Mouse (Mus musculus) hindbrain, embryonic 10.5 days (tissue): ENCODE data around the gene Lamc2. TPM values are rescaled to one million over a fixed set of nuclear protein-coding genes. Genes with fewer than 3 reads are reported as not detected.

Source experiments
- DNase-seq: peaks from one replicate; pipeline ENCODE4 v3.0.0-alpha.2; 2017; ENCODE audit warnings: low spot score
- H3K27ac ChIP-seq: fragments of 300-500 bp; sonication (generic); 2 replicates; pipeline ENCODE4 v1.5.1; 2016; ENCODE audit warnings: mild to moderate bottlenecking, moderate library complexity
- H3K27me3 ChIP-seq: fragments of 300-500 bp; sonication (generic); 2 replicates; pipeline ENCODE4 v1.6.1; 2016; ENCODE audit warnings: mild to moderate bottlenecking; ENCODE audit not compliant: poor library complexity, insufficient read depth, severe bottlenecking
- H3K36me3 ChIP-seq: fragments of 300-500 bp; sonication (generic); 2 replicates; pipeline ENCODE4 v1.6.1; 2016; ENCODE audit warnings: mild to moderate bottlenecking, moderate library complexity
- H3K4me1 ChIP-seq: fragments of 300-500 bp; sonication (generic); replicated peaks from 2 replicates; pipeline ENCODE4 v1.6.1; 2016; ENCODE audit warnings: mild to moderate bottlenecking
- H3K4me3 ChIP-seq: fragments of 300-500 bp; sonication (generic); 2 replicates; pipeline ENCODE4 v1.5.1; 2016; ENCODE audit warnings: mild to moderate bottlenecking, moderate library complexity
- H3K9me3 ChIP-seq: fragments of 300-500 bp; sonication (generic); 2 replicates; pipeline ENCODE4 v1.6.1; 2016; ENCODE audit warnings: mild to moderate bottlenecking, moderate library complexity
- WGBS: fragments of 180-500 bp; shearing (Covaris S2); methylation state at CpG from one replicate; pipeline ENCODE4 v1.1.7; 2016; 5-methylcytosine and 5-hydroxymethylcytosine counted together
- polyA plus RNA-seq: library from polyadenylated mRNA; unstranded; fragments of >200 nt; fragmentation: Nextera tagmentation; extraction: Ambion mirVana; gene quantifications from 2 replicates; pipeline ENCODE4 v1.2.1, GENCODE M21; 2016

Lamc2 gene
- polyA plus RNA-seq, 1 experiment from 2014 or later, result 2.3 TPM

- Histone ChIP-seq H3K4me1 (peaks cover 61% of the 10 kb centered on the region), H3K9me3 (no peaks in the 10 kb centered on the region), H3K36me3 (no peaks in the 10 kb centered on the region), H3K27ac (peak overlapping the region; percentile 5; the same call in 1 of the 2 replicates), H3K4me3 (no peak overlapping the region), H3K27me3 (peaks cover 19% of the 10 kb centered on the region)
- DNase-seq, result peak; percentile 14
- WGBS, result 19% methylated on average over 16 of the region's 16 CpGs
Observed at GRCm38 (mm10) chr1:153095826-153096727, 90.2 kb downstream of the Lamc2 start.

GRCm38 (mm10) chr1:153095328-153095727 is 90.9 kb downstream of the Lamc2 start:
- Histone ChIP-seq H3K4me1 (peaks cover 66% of the 10 kb centered on the region), H3K27me3 (peaks cover 19% of the 10 kb centered on the region), H3K36me3 (no peaks in the 10 kb centered on the region), H3K9me3 (no peaks in the 10 kb centered on the region), H3K27ac (no peak overlapping the region), H3K4me3 (no peak overlapping the region)
- DNase-seq, result no peak
- 39% methylated on average over 6 of the region's 6 CpGs for WGBS

GRCm38 (mm10) chr1:153094226-153095076 is 91.8 kb downstream of the Lamc2 start:
- no peaks in the 10 kb centered on the region for H3K36me3 ChIP-seq
- no peaks in the 10 kb centered on the region for H3K9me3 ChIP-seq
- H3K4me1 ChIP-seq, result peaks cover 66% of the 10 kb centered on the region
- peak overlapping the region; percentile 50; the same call in 1 of the 2 replicates for H3K27ac ChIP-seq
- H3K27me3 ChIP-seq, result peaks cover 19% of the 10 kb centered on the region
- no peak for DNase-seq
- 29% methylated on average over 12 of the region's 12 CpGs for whole genome bisulfite sequencing
- no peak overlapping the region for H3K4me3 ChIP-seq

- peaks cover 19% of the 10 kb centered on the region for H3K27me3 ChIP-seq
- 65% methylated on average over 4 of the region's 4 CpGs for WGBS
Observed at GRCm38 (mm10) chr1:153093581-153093980, 92.7 kb downstream of the Lamc2 start.

GRCm38 (mm10) chr1:153093172-153093571 is 93.1 kb downstream of the Lamc2 start:
- Histone ChIP-seq H3K27ac (peak overlapping the region; percentile 54; the same call in 1 of the 2 replicates), H3K36me3 (no peaks in the 10 kb centered on the region), H3K27me3 (peaks cover 19% of the 10 kb centered on the region), H3K4me3 (no peak overlapping the region), H3K4me1 (peaks cover 58% of the 10 kb centered on the region), H3K9me3 (no peaks in the 10 kb centered on the region)
- DNase-seq, result no peak
- 50% methylated on average over 5 of the region's 5 CpGs for WGBS

More at GRCm38 (mm10) chr1:153093581-153093980, 92.7 kb downstream of the Lamc2 start:
- Histone ChIP-seq H3K36me3 (no peaks in the 10 kb centered on the region), H3K9me3 (no peaks in the 10 kb centered on the region), H3K4me3 (no peak overlapping the region), H3K4me1 (peaks cover 62% of the 10 kb centered on the region), H3K27ac (peak overlapping the region; percentile 50; the same call in 1 of the 2 replicates)
- DNase-seq, result no peak

GRCm38 (mm10) chr1:153092237-153092975 is 93.8 kb downstream of the Lamc2 start:
- peaks cover 57% of the 10 kb centered on the region for H3K4me1 ChIP-seq
- DNase-seq, result peak; percentile 84
- peak overlapping the region; percentile 84 for H3K27ac ChIP-seq
- 48% methylated on average over 5 of the region's 5 CpGs for WGBS
- no peaks in the 10 kb centered on the region for H3K9me3 ChIP-seq
- H3K36me3 ChIP-seq, result no peaks in the 10 kb centered on the region
- peaks cover 19% of the 10 kb centered on the region for H3K27me3 ChIP-seq
- no peak overlapping the region for H3K4me3 ChIP-seq

GRCm38 (mm10) chr1:153091438-153092236 is 94.6 kb downstream of the Lamc2 start:
- H3K9me3 ChIP-seq, result no peaks in the 10 kb centered on the region
- no peaks in the 10 kb centered on the region for H3K36me3 ChIP-seq
- 30% methylated on average over 9 of the region's 9 CpGs for WGBS
- H3K27ac ChIP-seq, result peak overlapping the region; percentile 84
- peak; percentile 58 for DNase-seq
- no peak overlapping the region for H3K4me3 ChIP-seq
- H3K4me1 ChIP-seq, result peaks cover 58% of the 10 kb centered on the region
- H3K27me3 ChIP-seq, result peaks cover 19% of the 10 kb centered on the region

GRCm38 (mm10) chr1:153090807-153091206 is 95.4 kb downstream of the Lamc2 start:
- Histone ChIP-seq H3K27me3 (peaks cover 15% of the 10 kb centered on the region), H3K9me3 (no peaks in the 10 kb centered on the region), H3K36me3 (no peaks in the 10 kb centered on the region), H3K27ac (peak overlapping the region; percentile 84), H3K4me1 (peaks cover 54% of the 10 kb centered on the region), H3K4me3 (no peak overlapping the region)
- no peak for DNase-seq
- 70% methylated on average over 4 of the region's 4 CpGs for WGBS

- DNase-seq, result no peak
- Histone ChIP-seq H3K4me1 (peaks cover 50% of the 10 kb centered on the region), H3K4me3 (no peak overlapping the region), H3K27ac (0 out of 2 replicates have a peak overlapping the region, but pooled peaks have one; percentile 17), H3K9me3 (no peaks in the 10 kb centered on the region), H3K27me3 (peaks cover 11% of the 10 kb centered on the region), H3K36me3 (no peaks in the 10 kb centered on the region)
- WGBS, result 83% methylated on average over 2 of the region's 2 CpGs
Observed at GRCm38 (mm10) chr1:153090081-153090480, 96.2 kb downstream of the Lamc2 start.

GRCm38 (mm10) chr1:153087771-153088170 is 98.5 kb downstream of the Lamc2 start:
- peaks cover 29% of the 10 kb centered on the region for H3K4me1 ChIP-seq
- 0 out of 2 replicates have a peak, but pooled peaks cover 3% of the 10 kb centered on the region for H3K36me3 ChIP-seq
- peaks cover 2% of the 10 kb centered on the region; the same call in 1 of the 2 replicates for H3K9me3 ChIP-seq
- no peak for DNase-seq
- H3K4me3 ChIP-seq, result no peak overlapping the region
- H3K27me3 ChIP-seq, result no peaks in the 10 kb centered on the region
- 86% methylated on average over 5 of the region's 5 CpGs for WGBS
- H3K27ac ChIP-seq, result no peak overlapping the region

GRCm38 (mm10) chr1:153085198-153085597 is 101.0 kb downstream of the Lamc2 start:
- Histone ChIP-seq H3K4me3 (no peak overlapping the region), H3K4me1 (peaks cover 6% of the 10 kb centered on the region; the same call in 1 of the 2 replicates), H3K27ac (no peak overlapping the region; the same call in 1 of the 2 replicates), H3K27me3 (no peaks in the 10 kb centered on the region), H3K36me3 (0 out of 2 replicates have a peak, but pooled peaks cover 3% of the 10 kb centered on the region), H3K9me3 (peaks cover 2% of the 10 kb centered on the region; the same call in 1 of the 2 replicates)
- DNase-seq, result no peak
- 91% methylated on average over 5 of the region's 5 CpGs for WGBS
